ENCODE assay signal across 29 mouse cellular contexts in the genomic region with DNA sequence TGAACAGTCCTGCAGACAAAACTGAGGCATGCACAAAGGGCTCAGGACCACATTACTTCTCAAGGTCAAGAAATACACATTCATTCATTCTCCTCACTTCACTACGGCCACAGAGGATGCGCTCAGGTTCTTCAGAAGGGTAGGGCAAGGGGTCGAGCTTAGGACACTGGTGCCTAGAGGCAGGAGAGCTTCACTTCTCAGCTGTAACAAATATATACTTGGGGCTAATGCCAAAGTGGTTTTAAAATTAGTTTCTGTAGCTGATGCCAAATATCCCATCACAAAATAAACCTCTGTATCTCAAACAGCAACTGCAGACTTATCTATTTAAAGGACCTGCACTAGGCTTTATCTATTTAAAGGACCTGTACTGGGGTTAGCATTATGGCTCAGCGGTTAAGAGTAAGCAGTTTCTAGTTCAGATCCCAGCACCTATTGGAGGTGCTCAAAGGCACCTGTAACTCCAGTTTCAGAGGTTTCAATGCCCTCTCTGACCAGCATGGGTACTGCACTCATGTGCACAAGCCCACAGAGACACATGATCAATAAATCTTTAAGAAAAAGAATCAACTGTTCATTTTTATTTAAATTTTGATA. TPM values are rescaled to one million over a fixed set of nuclear protein-coding genes. Genes with fewer than 3 reads are reported as not detected.
DNase-seq lines count a peak whose midpoint lies in the region; ATAC-seq lines count a peak whose summit lies in the region.
"Had no signal": no experiment of that assay in that cellular context is flagged by ENCODE, and none has a peak within 500 bp of the region (broad histone marks: within the 10 kb centered on the region; RNA-seq: fewer than 3 reads in every experiment).

No protein-coding gene starts in this region.

- H3K27ac ChIP-seq in heart, embryonic 16.5 days (ENCODE audit: low read length) = no peak overlapping the region
- H3K27ac ChIP-seq in hindbrain, embryonic 10.5 days = no peak overlapping the region
- H3K27ac ChIP-seq: embryonic facial prominence, embryonic 10.5 days; embryonic facial prominence, embryonic 15.5 days; forebrain, embryonic 13.5 days; hindbrain, embryonic 14.5 days; kidney, embryonic 15.5 days; limb, embryonic 13.5 days; liver, embryonic 14.5 days; neural tube, embryonic 15.5 days; stomach, embryonic 15.5 days had no signal

- no peak overlapping the region for H3K4me2 ChIP-seq in heart, embryonic 16.5 days (ENCODE audit: low read depth, low read length)
- H3K4me2 ChIP-seq: embryonic facial prominence, embryonic 15.5 days; forebrain, embryonic 13.5 days; hindbrain, embryonic 14.5 days; kidney, embryonic 15.5 days; limb, embryonic 13.5 days; lung, embryonic 14.5 days; neural tube, embryonic 15.5 days; stomach, embryonic 15.5 days had no signal

- H3K9ac ChIP-seq in heart, embryonic 16.5 days (ENCODE audit: low read length) = no peak overlapping the region
- H3K9ac ChIP-seq: embryonic facial prominence, embryonic 15.5 days; forebrain, embryonic 13.5 days; hindbrain, embryonic 14.5 days; kidney, embryonic 15.5 days; limb, embryonic 13.5 days; liver, embryonic 14.5 days; lung, embryonic 14.5 days; neural tube, embryonic 15.5 days; stomach, embryonic 15.5 days had no signal

- whole genome bisulfite sequencing in heart, embryonic 16.5 days = 75% methylated on average over 4 of the region's 4 CpGs
- WGBS in hindbrain, embryonic 10.5 days = 97% methylated on average over 4 of the region's 4 CpGs

- peaks cover 10% of the 10 kb centered on the region for H3K4me1 ChIP-seq in heart, embryonic 16.5 days (ENCODE audit: control insufficient read depth, insufficient read depth, low read length)
- no peaks in the 10 kb centered on the region for H3K4me1 ChIP-seq in hindbrain, embryonic 10.5 days (replicated peaks)
- H3K4me1 ChIP-seq: embryonic facial prominence, embryonic 10.5 days; embryonic facial prominence, embryonic 15.5 days; forebrain, embryonic 13.5 days; limb, embryonic 13.5 days; neural tube, embryonic 15.5 days; stomach, embryonic 15.5 days had no signal

- peak; percentile 67 for ATAC-seq in heart, embryonic 16.5 days (replicated peaks; ENCODE audit: extremely low read depth, insufficient read depth, low FRiP score)
- ATAC-seq: forebrain, embryonic 13.5 days had no signal

- peak; percentile 53 for DNase-seq in heart, adult 11 months
- DNase-seq in heart, postnatal 14 days = no peak
- DNase-seq in heart, postnatal 36 days = no peak
- DNase-seq in testis, postnatal 10 days (ENCODE audit: low spot score) = peak; percentile 16
- DNase-seq in testis, postnatal 14 days (ENCODE audit: low spot score) = no peak
- no peak for DNase-seq in hindbrain, embryonic 10.5 days (ENCODE audit: low spot score)
- DNase-seq: adrenal gland, postnatal 10 days; cerebellum, adult 8-10 months; cerebellum, postnatal 25 days; gastrocnemius, postnatal 25 days; kidney, adult 18-20 months; kidney, postnatal 25 days; lung, embryonic 14.5 days; lung, postnatal 36 days; midbrain, embryonic 14.5 days; retina, postnatal 1 day; right cerebral cortex, postnatal 14 days; thymus, adult 18-20 months; thymus, postnatal 25 days had no signal

- H3K9me3 ChIP-seq in heart, embryonic 16.5 days (replicated peaks; ENCODE audit: control insufficient read depth, low read length) = no peaks in the 10 kb centered on the region
- H3K9me3 ChIP-seq in hindbrain, embryonic 10.5 days = no peaks in the 10 kb centered on the region
- H3K9me3 ChIP-seq: embryonic facial prominence, embryonic 10.5 days; embryonic facial prominence, embryonic 15.5 days; forebrain, embryonic 13.5 days; kidney, embryonic 15.5 days; limb, embryonic 13.5 days; neural tube, embryonic 15.5 days; stomach, embryonic 15.5 days had no signal

- intact Hi-C loops in heart, postnatal 14 days (cut with DNase I) = no loop called here
- intact Hi-C loops in heart, postnatal 36 days (cut with DNase I) = no loop called here

- H3K4me3 ChIP-seq in heart, embryonic 16.5 days (ENCODE audit: low read length) = no peak overlapping the region
- H3K4me3 ChIP-seq in hindbrain, embryonic 10.5 days = no peak overlapping the region
- H3K4me3 ChIP-seq: embryonic facial prominence, embryonic 10.5 days; embryonic facial prominence, embryonic 15.5 days; forebrain, embryonic 13.5 days; kidney, embryonic 15.5 days; limb, embryonic 13.5 days; neural tube, embryonic 15.5 days; stomach, embryonic 15.5 days had no signal

- peaks cover 22% of the 10 kb centered on the region for H3K36me3 ChIP-seq in heart, embryonic 16.5 days (ENCODE audit: control insufficient read depth, insufficient read depth)
- peaks cover 42% of the 10 kb centered on the region for H3K36me3 ChIP-seq in hindbrain, embryonic 10.5 days

- H3K27me3 ChIP-seq in heart, embryonic 16.5 days (ENCODE audit: control insufficient read depth, insufficient read depth, low read length) = no peaks in the 10 kb centered on the region
- no peaks in the 10 kb centered on the region for H3K27me3 ChIP-seq in hindbrain, embryonic 10.5 days (ENCODE audit: insufficient read depth, poor library complexity, severe bottlenecking)
- H3K27me3 ChIP-seq: embryonic facial prominence, embryonic 15.5 days; forebrain, embryonic 13.5 days; kidney, embryonic 15.5 days; limb, embryonic 13.5 days; neural tube, embryonic 15.5 days; stomach, embryonic 15.5 days had no signal

RNA-seq across cellular contexts. Expression of a gene that starts 14.9 kb away (rescaled TPM):
- total RNA-seq in heart, postnatal 14 days (2021) = 10 to 100 TPM; 30.3 to 32.7 TPM
- polyA plus RNA-seq in heart, embryonic 16.5 days (2015; fragmentation: Nextera tagmentation; extraction: Ambion mirVana) = 11.5 and 13.6 TPM in 2 replicates
- 10 to 100 TPM; 25.6 to 27.2 TPM for total RNA-seq in heart, postnatal 36 days (2021)
- 19.0 and 21.9 TPM in 2 replicates for polyA plus RNA-seq in hindbrain, embryonic 10.5 days (2016; fragmentation: Nextera tagmentation; extraction: Ambion mirVana)

Comparison
In these comparisons a context has a peak if more than half of its experiments do, and no peak if none do; other contexts are left out.
1. DNase-seq: peak in heart, adult 11 months (single experiment) and testis, postnatal 10 days (single experiment); none in heart, postnatal 14 days (0 of 2), heart, postnatal 36 days (0 of 2), testis, postnatal 14 days (single experiment) and hindbrain, embryonic 10.5 days (single experiment).